ENCODE assay signal across 9 mouse cellular contexts in genomic region chr5:66423909-66424308, GRCm38 (mm10).
DNase-seq lines count a peak whose midpoint lies in the region; ATAC-seq lines count a peak whose summit lies in the region.
"Had no signal": no experiment of that assay in that cellular context is flagged by ENCODE, and none has a peak within 500 bp of the region (broad histone marks: within the 10 kb centered on the region; RNA-seq: fewer than 3 reads in every experiment).

No protein-coding gene starts in this region.

- no peaks in the 10 kb centered on the region for H3K9me3 ChIP-seq in hindbrain, embryonic 11.5 days (ENCODE audit: control insufficient read depth, low read length)
- H3K9me3 ChIP-seq in hindbrain, embryonic 13.5 days: no peaks in the 10 kb centered on the region
- H3K9me3 ChIP-seq in neural tube, embryonic 15.5 days (replicated peaks): no peaks in the 10 kb centered on the region

- H3K27me3 ChIP-seq in hindbrain, embryonic 11.5 days (ENCODE audit: control insufficient read depth, insufficient read depth, low read length): no peaks in the 10 kb centered on the region
- H3K27me3 ChIP-seq in hindbrain, embryonic 13.5 days: no peaks in the 10 kb centered on the region
- H3K27me3 ChIP-seq in neural tube, embryonic 15.5 days (replicated peaks): no peaks in the 10 kb centered on the region

- no peak overlapping the region for H3K9ac ChIP-seq in hindbrain, embryonic 11.5 days (ENCODE audit: low read depth, low read length)
- no peak overlapping the region for H3K9ac ChIP-seq in hindbrain, embryonic 13.5 days
- no peak overlapping the region for H3K9ac ChIP-seq in neural tube, embryonic 15.5 days (replicated peaks)

- 79% methylated on average over 4 of the region's 4 CpGs for WGBS in hindbrain, embryonic 11.5 days
- 78% methylated on average over 4 of the region's 4 CpGs for WGBS in hindbrain, embryonic 13.5 days
- WGBS in neural tube, embryonic 15.5 days: 75% methylated on average over 4 of the region's 4 CpGs

- no peaks in the 10 kb centered on the region for H3K36me3 ChIP-seq in hindbrain, embryonic 11.5 days (ENCODE audit: control insufficient read depth, insufficient read depth, low read length)
- no peaks in the 10 kb centered on the region for H3K36me3 ChIP-seq in hindbrain, embryonic 13.5 days
- H3K36me3 ChIP-seq in neural tube, embryonic 15.5 days: no peaks in the 10 kb centered on the region

- no peak overlapping the region for H3K4me3 ChIP-seq in hindbrain, embryonic 11.5 days (ENCODE audit: low read depth, low read length)
- no peak overlapping the region for H3K4me3 ChIP-seq in hindbrain, embryonic 13.5 days
- H3K4me3 ChIP-seq in neural tube, embryonic 15.5 days (replicated peaks): no peak overlapping the region
- H3K4me3 ChIP-seq: erythroblast, embryonic 14.5 days had no signal

- no peak overlapping the region for H3K27ac ChIP-seq in hindbrain, embryonic 11.5 days (ENCODE audit: low read depth, low read length)
- no peak overlapping the region for H3K27ac ChIP-seq in hindbrain, embryonic 13.5 days
- no peak overlapping the region for H3K27ac ChIP-seq in neural tube, embryonic 15.5 days (replicated peaks)

- no peak for ATAC-seq in hindbrain, embryonic 11.5 days (ENCODE audit: low FRiP score)
- ATAC-seq in hindbrain, embryonic 13.5 days (ENCODE audit: low FRiP score): no peak
- ATAC-seq in neural tube, embryonic 15.5 days (ENCODE audit: low FRiP score): no peak

- peak; percentile 39 for DNase-seq in hindbrain, embryonic 11.5 days (ENCODE audit: low spot score)
- DNase-seq in urinary bladder, postnatal 25 days (ENCODE audit: low spot score): peak; percentile 22
- no peak for DNase-seq in urinary bladder, postnatal 10 days (ENCODE audit: low spot score)
- peak; percentile 58 for DNase-seq in heart, postnatal 4 days
- DNase-seq in right cerebral cortex, postnatal 36 days (ENCODE audit: low spot score in 2 of 2): no peak
- no peak for DNase-seq in right cerebral cortex, postnatal 10 days (ENCODE audit: low spot score in 2 of 2)

- no peaks in the 10 kb centered on the region for H3K4me1 ChIP-seq in hindbrain, embryonic 11.5 days (replicated peaks; ENCODE audit: control insufficient read depth, insufficient read depth, low read length)
- H3K4me1 ChIP-seq in hindbrain, embryonic 13.5 days (replicated peaks): peaks cover 6% of the 10 kb centered on the region
- H3K4me1 ChIP-seq in neural tube, embryonic 15.5 days: peaks cover 10% of the 10 kb centered on the region

- H3K4me2 ChIP-seq in hindbrain, embryonic 11.5 days (replicated peaks; ENCODE audit: low read depth, low read length): no peak overlapping the region
- no peak overlapping the region for H3K4me2 ChIP-seq in hindbrain, embryonic 13.5 days
- H3K4me2 ChIP-seq in neural tube, embryonic 15.5 days: no peak overlapping the region

Comparison
In these comparisons a context has a peak if more than half of its experiments do, and no peak if none do; other contexts are left out.
1. DNase-seq: peak in hindbrain, embryonic 11.5 days (single experiment), urinary bladder, postnatal 25 days (single experiment) and heart, postnatal 4 days (single experiment); none in urinary bladder, postnatal 10 days (single experiment), right cerebral cortex, postnatal 36 days (0 of 2) and right cerebral cortex, postnatal 10 days (0 of 2).